Mouse (Mus musculus) activated CD4-positive, CD25-positive, alpha-beta regulatory T cell, adult 4 months (primary cell): ENCODE measurements around the gene C1qtnf5. TPM values are rescaled to one million over a fixed set of nuclear protein-coding genes. Genes with fewer than 3 reads are reported as not detected.

Experiments used
- ATAC-seq: one replicate; pipeline ENCODE4 v1.8.0; 2017
- polyA plus RNA-seq, 2 experiments: library from polyadenylated mRNA; unstranded; fragments of 100-300 nt; shearing (Covaris generic); gene quantifications; one replicate each; pipeline ENCODE4 v1.2.1; 2017

The C1qtnf5 gene
- polyA plus RNA-seq, 2 experiments from 2014 or later: not detected

DNA sequence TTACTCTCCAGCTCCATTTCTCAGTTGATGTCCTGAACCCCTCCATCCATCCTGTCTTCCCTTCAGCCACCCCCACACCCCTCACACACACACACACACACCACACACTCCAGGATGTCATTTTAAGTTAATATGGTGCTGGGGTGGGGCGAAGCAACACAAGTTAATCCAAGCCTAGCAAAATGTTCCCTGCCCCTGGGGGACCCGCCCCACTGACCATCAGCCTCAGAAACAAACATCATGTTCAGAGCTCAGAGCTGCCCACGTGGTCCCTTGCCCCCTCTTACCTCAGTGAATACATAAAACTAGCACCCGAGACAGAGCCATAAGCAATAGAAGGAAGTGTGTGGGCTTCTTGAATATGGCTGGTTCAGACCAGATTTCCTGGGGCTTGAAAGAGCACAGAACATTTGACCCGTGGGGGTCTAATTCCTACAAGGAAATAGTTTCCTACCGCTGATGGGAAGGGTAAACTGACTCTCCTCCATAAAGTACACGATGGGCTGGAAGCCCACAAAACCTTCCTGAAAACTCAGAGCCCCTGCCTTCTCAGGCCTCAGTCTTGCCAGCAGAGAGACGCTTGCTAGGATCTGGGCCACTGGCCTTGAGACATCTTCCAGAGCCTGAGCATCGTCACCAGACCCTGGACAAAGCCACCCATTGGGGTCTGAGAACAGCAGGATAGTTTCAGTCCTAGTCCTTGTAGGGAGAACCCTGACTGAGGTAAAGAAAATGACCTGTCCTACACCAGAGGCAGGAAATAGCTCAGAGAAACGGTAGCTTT is 26.9 kb upstream of the C1qtnf5 start:
- ATAC-seq: no peak

DNA sequence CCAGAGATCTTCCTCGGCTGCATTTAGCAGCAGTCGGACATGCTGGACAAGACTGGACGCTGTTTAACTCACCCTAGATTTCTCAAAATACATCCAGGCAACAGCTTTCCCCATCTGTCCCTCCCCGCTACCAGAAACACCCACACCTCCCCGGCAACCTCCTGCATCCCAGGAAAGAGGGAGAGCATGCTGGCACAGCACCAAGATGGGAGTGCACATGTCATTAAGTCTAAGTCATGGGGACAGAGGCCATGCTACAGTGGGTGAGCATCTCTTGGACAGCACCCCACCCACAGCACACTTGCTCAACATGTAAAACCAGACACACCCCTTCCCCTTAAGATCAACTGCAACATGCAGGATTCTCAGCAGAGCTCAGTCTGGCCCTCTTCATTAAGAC is 26.1 kb upstream of the C1qtnf5 start:
- ATAC-seq: no peak

DNA sequence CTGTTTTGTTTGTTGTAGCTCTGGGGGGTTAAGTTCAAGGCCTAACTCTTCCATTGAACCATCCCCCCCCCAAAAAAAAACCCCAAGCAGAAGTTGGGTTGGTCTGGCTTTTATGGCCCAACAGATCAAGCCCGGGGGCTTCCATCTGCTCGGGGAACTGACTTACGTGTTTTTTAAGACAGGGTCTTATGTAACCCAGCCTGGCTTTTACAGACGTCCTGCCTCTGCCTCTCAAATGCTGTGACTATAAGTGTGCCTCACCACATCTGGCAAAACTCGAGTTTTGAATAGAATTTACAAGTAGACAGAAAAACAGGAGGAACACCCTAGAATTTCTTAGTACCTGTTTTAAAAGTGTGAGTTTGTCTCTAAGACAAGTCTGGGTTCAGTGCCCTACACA is 25.5 kb upstream of the C1qtnf5 start:
- ATAC-seq: no peak

DNA sequence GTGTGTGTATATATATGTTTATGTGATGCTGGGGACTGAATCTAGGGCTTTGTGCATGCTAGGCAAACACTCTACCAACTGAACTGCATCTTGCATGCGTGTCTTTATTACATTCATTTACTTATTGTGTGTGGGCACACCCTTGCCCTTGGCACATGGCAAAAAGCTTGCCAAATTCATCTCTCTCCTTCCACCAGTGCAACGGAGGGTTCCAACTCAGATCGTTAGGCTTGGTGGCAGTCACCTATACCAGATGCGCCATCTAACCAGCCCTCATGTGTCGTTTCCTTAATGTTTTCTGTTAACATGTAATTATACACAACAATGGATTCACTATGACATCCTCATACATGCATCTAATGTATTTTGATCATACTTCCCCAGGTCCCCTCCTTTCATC is 24.8 kb upstream of the C1qtnf5 start:
- ATAC-seq: no peak

DNA sequence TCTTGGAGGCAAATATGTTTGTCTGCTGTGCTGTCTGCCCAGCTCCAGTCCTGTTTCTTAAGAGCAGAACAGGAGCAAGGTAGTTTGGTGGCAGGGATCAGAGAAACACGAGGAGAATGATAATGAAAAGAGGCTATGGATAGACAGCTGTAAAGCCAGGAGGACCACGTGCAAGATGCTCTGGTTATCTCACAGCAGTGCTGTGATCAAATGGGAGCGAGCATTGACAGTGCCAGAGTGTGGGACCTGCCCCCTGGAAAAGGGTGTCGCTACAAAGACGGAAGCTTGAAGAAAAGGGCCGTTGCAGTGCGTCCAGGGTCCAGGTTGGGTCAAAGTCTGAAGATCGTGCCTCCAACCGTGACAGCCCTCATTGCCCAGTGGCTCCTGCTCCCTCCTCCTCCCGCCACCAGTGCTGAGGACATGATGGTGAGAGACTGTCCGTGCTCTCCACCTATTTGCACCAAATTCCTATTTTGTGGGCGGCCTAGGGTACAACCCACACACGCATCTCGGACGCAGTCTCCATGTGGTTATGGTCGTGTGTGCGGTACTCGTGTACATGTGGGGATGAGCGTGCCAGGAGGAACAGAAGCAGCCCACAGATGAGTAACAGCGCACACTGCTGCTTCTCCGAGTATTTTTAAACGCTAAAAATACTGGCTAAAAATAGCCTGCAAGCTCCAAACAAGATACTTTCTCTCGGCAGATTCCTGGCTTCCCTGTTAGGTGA is 23.5 kb upstream of the C1qtnf5 start:
- no peak for ATAC-seq

DNA sequence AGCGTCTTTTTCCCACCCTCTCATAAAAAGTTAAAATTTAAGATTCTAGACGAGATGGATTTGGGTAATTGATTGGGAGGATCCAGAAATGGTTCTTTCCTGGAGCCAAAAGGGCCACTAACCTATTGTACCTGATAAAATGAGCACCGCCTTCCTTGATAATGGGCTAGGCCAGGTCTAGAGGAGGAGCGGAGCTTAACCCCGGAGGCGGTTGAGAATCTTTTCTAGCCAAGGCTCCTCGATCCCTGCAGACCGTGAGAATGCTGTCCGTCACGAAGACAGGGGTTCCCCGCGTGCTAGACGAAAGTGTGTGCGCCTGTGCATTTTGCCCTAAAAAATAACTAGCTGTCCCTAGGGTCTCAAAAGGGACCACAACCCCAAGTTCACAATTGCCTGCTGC is 22.8 kb upstream of the C1qtnf5 start:
- peak; percentile 36 for ATAC-seq

DNA sequence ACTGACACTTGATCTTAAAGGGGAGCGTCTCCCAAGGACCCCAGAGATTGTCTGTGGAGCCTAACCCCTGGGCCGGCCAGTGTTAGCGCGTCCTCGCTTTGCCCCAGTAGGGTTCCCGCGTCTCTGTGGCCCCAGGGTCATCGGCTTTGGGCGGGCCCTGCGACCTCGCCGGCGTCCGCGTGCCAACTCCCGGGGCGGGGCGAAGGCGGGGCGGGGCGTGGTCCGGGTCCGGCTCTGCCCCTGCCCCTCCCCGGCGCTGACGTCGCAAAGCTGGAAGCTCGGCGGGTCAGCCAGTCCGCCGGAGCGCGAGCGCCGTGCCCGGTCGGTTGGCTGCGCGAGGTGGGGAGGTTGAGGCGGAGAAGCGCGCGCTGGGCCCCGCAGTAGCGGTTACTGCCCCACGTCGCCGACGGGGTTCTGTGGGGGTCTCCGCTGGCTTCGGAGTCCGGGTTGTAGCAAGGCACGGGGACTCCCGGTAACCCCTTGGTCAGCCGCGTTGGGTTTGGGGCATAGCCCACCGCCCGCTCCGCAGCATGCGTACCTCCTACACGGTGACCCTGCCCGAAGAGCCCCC is 22.3 kb upstream of the C1qtnf5 start:
- ATAC-seq: peak; percentile 46

DNA sequence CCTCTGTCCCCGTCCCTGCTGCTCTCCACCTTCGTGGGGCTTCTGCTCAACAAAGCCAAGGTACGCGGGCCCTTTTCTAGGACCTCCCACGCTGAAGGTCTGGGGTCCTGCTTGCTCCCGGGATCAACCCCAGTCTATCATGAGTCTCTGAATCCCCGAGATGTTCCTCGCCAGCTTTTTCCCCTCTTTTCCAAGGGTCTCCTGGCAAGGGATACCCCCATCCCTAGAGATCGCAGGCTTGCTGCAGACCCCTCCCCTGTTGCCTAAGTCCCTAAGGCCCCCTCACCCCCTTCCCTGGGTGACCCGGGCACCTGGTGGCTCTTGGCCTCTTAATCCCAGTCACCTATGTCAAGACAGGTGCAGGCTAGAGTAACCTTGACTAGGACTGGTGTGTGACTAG is 21.8 kb upstream of the C1qtnf5 start:
- ATAC-seq: no peak

DNA sequence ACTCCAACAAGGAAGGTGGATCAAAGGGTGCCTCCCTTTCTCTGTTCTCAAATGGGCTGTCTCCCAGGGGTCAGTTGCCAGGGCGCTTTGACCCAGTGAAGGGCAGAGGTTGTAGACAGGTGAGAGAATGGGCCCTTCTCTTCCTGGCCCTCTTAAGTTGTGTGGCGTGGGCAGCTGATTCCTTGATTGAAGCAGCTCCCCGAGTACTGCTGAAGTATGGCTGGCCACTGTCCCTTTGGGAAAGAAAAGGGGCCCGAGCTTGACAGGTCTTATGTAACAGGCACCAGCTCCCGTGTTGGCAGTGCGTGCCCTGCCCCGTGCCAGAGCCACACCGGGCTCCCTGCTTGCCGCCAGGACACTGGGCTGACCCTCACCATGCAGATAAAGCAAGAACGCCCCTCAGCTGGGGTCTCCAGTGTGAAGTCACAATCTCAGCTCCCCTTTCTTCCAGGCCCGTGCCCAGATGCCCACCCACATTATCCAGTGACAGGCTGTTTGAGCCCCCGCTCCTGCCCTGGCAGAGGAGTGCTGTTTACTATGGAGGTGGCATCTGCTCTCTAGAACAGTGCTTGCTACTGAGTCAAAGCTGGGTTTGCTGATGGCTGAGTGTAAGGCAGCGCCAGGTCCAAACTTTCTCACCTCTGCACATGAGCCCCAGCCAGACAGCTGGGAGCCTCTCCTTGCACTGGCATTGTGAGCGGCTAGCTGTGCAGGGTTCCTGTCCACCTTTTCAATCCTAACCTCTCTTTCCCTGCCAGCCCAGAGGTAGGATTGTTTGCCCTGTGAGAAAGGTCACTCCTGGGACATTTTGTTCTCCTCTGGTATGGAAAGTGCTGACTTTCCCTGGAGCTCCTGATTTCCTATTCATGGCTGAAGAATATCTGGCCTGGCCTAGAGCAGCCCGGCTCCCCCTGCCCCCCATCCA is 21.0 kb upstream of the C1qtnf5 start:
- ATAC-seq: no peak

DNA sequence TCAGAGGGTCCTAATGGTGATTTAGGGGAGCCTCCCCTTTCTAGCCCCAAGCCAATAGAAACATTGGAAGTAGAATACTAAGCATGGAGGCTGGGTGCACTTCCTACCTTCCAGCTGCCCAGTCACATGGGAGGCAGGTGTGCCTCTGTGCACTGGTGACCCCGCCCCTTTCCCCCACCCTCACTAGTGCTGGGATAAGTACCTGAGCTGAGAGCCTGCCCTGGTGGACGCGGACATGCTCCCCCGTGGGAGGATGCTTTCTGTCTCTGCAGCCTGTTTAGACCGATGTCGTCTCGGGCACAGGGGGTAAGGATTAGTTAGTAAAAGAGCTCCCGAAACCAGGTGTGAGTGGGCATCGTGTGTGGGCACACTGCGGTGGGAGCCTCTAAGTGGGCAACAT is 20.1 kb upstream of the C1qtnf5 start:
- no peak for ATAC-seq

DNA sequence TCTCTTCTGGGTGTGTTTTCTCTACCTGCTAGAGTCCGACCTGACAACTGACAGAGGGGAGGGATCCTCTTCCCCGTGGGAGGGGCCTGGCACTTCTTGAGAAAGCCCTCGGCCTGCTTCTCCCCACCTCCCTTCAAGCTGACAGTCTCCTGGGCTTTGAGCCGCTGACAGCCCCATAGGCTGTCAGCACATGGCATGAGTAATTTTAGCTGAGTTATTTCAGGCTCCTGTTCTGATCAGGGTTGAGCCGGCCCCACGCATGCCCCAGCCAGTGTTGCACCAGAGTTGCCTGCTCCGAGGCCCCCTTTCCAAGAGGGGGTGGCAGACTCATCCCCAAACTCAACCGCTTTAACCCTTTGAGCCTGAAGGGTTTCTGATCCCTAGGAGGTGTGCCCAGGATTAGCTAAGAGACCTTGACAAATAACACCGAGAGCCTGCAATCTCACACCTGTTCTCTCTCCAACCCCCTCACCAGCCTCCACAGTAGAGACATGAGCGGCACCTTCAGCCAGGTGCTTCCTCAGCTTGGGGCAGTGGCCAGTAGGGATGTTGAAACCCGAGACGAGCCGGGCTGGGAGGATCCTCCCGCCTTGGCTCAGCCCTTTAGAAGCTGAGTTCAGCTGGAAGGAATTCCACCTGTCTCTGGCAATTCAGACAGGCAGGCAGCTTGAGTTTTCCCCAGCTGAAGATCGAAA is 19.1 kb upstream of the C1qtnf5 start:
- ATAC-seq: no peak

DNA sequence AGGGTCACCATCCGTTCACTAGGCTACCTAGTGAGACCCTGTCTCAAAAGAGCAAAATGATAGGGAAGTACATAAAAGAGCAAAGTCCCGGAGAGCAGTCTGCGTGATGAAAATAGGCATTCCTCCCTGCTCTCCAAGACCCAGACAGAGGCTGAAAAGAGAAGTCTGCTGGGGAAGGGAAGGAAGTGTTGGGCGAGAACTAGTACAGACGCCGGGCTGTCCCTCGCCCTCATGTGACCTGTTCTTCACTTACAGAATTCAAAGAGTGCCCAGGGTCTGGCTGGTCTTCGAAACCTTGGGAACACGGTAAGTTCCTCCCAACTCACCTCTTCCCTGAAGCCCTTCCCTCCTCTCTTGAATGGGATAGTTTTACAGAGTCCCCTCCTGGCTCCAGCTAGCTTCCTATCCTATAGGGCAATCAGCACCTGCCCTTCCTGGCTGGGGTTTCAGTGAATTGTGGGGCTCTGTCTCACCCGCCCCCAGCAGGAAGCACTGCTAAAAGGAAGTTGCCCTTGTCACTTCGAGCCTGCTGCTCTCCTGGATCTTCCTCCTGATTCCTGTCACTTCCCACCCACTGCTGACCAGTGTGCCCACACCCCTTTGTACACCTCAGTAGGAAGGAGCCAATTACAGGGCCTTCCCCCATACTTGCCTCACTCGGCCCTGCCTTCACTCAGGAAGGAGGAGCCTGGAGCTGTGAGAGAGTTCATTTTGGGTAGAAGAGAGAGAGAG is 18.0 kb upstream of the C1qtnf5 start:
- ATAC-seq: no peak

DNA sequence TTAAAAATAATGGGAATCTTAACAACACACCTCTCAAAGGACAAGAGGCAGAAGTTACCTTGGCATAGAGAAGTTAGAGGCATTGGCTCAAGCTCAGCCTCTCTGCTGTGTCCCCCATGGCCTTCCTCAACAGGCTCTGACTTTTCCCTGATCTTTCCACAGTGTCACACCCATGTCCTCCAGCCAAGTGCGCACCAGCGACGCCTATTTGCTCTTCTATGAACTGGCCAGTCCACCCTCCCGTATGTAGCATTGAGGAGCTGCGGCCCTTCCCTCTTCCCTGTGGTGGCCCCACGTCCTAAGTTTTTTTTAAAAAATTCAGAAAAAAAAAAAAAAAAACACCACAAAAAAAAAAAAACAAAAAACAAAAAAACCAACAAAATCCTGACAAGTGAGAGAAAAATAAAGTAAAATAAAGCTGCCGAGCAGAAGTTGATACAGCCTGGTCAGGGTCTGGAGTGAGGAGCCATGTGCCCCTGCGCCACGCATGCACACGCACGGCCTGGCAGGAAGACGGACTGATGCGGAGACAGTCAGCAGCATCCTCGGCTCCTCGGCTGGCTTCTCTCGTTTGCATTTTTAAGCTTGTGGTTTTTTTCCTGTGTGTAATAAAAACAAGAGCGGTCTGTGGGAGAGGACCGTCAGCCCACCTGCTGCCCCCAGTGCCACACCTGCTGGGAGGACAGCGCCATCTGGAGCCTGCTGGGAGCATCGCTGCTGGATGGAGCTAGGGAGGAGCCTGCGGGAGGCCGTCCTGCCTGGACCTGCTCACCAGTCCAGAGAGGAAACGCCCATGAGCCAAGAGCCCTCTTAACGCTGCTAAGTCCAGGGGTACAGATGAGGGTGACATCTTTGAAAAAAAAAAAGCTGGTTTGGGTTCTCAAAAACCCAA is 13.2 kb upstream of the C1qtnf5 start:
- ATAC-seq: no peak

DNA sequence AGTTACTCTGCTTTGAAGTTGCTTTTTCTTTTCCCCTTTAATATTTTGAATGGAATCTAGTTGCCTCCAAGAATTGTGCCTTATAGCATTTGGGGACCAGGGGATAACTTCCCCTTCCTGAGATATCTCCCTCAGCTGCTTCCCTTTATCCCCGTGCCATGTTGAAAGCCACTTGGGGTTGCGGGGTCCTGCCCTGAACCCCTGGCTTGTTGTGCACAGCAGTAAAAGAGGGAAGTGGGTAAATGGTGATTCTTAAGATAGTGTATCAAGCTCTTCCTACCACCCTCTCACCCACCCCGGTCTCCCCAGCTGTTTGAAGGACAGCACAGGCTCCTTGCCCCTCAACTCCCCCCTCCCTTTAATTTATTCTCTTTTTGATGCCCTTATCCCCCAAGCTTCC is 12.3 kb upstream of the C1qtnf5 start:
- no peak for ATAC-seq

DNA sequence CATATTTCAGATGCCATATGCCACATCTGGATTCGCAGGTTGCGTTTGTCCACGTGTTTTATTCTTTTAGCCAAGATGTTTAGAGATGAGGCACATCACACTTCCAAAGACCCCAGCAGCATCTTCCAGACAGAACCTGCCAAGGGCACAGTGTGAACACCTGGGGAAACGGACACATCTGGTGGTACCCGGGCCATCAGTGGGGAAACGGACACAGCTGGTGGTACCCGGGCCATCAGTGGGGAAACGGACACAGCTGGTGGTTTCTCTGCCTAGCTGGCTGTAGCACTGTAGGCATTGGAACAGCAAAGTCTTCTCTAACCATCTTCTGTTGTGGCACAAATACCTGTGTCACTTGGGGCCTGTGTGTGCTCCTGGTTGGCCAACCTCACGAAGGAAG is 11.3 kb upstream of the C1qtnf5 start:
- no peak for ATAC-seq

DNA sequence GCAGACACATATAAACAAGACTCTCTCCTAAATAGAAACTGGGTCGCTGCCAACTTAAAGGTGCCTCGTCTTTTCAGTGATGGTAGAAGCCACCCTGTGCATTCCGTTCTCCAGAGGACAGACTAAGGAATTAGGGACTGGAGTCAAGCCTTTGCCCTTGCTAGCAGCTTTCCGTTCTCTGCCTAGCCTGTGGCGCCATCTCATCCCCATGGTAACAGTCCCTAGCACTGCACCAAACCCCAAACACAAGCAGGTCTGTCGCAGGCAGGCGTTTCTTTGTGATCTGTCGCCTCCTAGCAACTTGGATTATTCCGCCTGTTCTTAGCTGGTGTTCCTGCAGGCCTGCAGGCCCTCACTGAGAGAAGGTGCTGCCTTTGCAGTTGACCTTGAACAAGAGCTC is 10.5 kb upstream of the C1qtnf5 start:
- ATAC-seq: no peak

DNA sequence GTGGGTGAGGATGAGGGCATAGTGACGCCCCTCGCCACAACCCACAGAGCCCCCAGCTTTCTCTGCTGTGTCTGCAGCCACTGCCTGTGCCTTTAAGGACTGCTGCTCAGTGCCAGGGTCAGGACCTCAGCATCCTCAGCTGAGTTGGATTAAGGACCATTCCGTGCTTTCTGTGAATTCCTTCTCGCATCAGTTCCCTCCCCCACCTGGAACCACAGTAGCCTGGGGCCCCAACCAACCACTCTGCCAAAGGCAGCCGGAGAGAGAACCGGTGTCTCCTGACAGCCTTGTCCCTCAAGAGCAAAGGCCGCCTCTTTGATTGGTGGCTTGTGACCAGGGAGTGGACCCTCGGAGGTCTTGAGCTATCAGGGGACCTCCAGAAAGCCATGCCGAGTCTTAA is 5.6 kb upstream of the C1qtnf5 start, which contains the start of gene Mfrp:
Gene Mfrp, plus strand, starts transcription at position 240 of the 400 bp plus-strand sequence.
- no peak for ATAC-seq

DNA sequence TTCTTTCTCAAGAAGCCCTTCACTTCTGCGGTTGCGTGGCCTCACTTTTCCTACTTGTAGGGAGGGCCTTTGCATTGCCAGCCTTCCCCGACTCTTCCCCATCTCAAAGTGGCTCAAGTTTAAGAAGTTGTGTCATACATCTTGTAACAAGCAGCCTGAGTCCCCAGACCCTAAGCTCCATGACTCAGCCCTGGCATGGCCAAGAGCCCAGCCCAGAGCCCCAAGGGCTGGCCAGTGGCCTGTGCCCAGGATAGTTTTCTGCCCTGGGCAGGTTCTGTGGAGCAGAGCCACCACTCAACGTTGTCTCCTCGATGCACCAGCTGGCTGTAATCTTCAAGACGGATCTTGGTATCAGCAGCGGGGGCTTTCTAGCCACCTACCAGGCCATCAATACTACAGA is 2.2 kb upstream of the C1qtnf5 start:
- no peak for ATAC-seq

DNA sequence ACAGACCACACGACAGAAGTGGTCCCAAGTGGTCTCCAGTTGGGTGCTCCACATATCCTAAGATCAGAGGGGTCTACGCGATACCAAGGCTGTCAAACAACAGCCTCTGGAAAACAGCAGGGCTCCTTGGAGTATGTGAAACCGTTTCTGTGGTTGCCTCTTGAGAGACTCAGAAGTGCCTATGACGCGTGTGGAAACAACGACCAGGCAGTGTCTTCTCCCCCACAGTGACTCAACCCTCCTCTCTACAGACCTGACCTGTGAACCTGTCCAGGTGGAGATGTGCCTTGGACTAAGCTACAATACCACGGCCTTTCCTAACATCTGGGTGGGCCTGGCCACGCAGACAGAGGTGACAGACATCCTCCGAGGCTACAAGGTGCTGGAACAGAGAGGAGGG is 1.3 kb upstream of the C1qtnf5 start:
- peak; percentile 40 for ATAC-seq

DNA sequence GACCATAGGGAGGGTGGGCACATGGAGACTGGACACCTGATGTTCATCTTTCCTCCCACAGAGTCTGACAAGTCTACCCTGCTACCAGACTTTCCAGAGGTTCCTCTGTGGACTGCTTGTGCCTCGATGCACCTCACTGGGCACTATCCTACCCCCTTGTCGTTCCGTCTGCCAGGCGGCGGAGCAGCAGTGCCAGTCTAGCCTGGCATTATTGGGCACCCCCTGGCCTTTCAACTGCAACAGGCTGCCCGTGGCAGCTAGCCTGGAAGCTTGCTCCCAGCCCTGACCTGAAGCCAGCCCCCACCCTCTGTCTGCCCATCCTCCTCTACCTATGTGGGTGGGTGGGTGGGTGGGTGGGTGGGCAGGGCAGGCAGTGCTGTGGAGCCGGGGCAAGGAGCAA is 863 bp upstream of the C1qtnf5 start:
- no peak for ATAC-seq
